Mouse (Mus musculus) midbrain, embryonic 16.5 days (tissue): ENCODE results near the gene Fnip1. TPM values are rescaled to one million over a fixed set of nuclear protein-coding genes. Genes with fewer than 3 reads are reported as not detected.

Source experiments
- ATAC-seq: fragments of 200-750 bp; cut with Nextera tagmentation; 2 replicates; pipeline ENCODE4 v1.8.0; 2017; ENCODE audit warnings: moderate TSS enrichment
- H3K27ac ChIP-seq: fragments of 300-500 bp; sonication (generic); 2 replicates; pipeline ENCODE4 v1.5.1; 2014; ENCODE audit warnings: mild to moderate bottlenecking, low read length, mixed read lengths
- H3K27me3 ChIP-seq: fragments of 300-500 bp; sonication (generic); 2 replicates; pipeline ENCODE4 v1.6.1; 2014; ENCODE audit warnings: low read depth, low read length, mixed read lengths; ENCODE audit not compliant: control insufficient read depth, insufficient read depth
- H3K36me3 ChIP-seq: fragments of 300-500 bp; sonication (generic); 2 replicates; pipeline ENCODE4 v1.6.1; 2014; ENCODE audit warnings: mild to moderate bottlenecking, low read length, moderate library complexity, mixed read lengths; ENCODE audit not compliant: control insufficient read depth, insufficient read depth
- H3K4me1 ChIP-seq: fragments of 300-500 bp; sonication (generic); 2 replicates; pipeline ENCODE4 v1.6.1; 2014; ENCODE audit warnings: mild to moderate bottlenecking, low read length, mixed read lengths; ENCODE audit not compliant: control insufficient read depth, insufficient read depth
- H3K4me2 ChIP-seq: fragments of 300-500 bp; sonication (generic); 2 replicates; pipeline ENCODE4 v1.6.1; 2014; ENCODE audit warnings: mild to moderate bottlenecking, low read length, mixed read lengths
- H3K4me3 ChIP-seq: fragments of 300-500 bp; sonication (generic); 2 replicates; pipeline ENCODE4 v1.5.1; 2014; ENCODE audit warnings: low read depth, mild to moderate bottlenecking, low read length, moderate library complexity, mixed read lengths
- H3K9ac ChIP-seq: fragments of 300-500 bp; sonication (generic); 2 replicates; pipeline ENCODE4 v1.6.1; 2014; ENCODE audit warnings: low read depth, low read length, mixed read lengths
- H3K9me3 ChIP-seq: fragments of 300-500 bp; sonication (generic); replicated peaks from 2 replicates; pipeline ENCODE4 v1.6.1; 2014; ENCODE audit warnings: mild to moderate bottlenecking, low read length, mixed read lengths; ENCODE audit not compliant: control insufficient read depth, poor library complexity, severe bottlenecking
- WGBS: fragments of 180-500 bp; shearing (Covaris S2); extraction: QIAGEN DNeasy Blood & Tissue Kit; methylation state at CpG from one replicate; pipeline ENCODE4 v1.1.7; 2014; 5-methylcytosine and 5-hydroxymethylcytosine counted together
- polyA plus RNA-seq: library from polyadenylated mRNA; unstranded; fragments of >200 nt; fragmentation: Nextera tagmentation; extraction: Ambion mirVana; gene quantifications from 2 replicates; pipeline ENCODE4 v1.2.1, GENCODE M21; 2015

The Fnip1 gene
- polyA plus RNA-seq, 1 experiment from 2014 or later = 12.3 TPM

- Histone ChIP-seq H3K4me2 (no peak overlapping the region), H3K4me1 (no peaks in the 10 kb centered on the region), H3K36me3 (no peaks in the 10 kb centered on the region), H3K4me3 (no peak overlapping the region), H3K27me3 (no peaks in the 10 kb centered on the region), H3K27ac (no peak overlapping the region), H3K9me3 (no peaks in the 10 kb centered on the region), H3K9ac (no peak overlapping the region)
- 93% methylated on average over 3 of the region's 3 CpGs for WGBS
- ATAC-seq = no peak
Measured at GRCm38 (mm10) chr11:54486041-54486440, 48.0 kb downstream of the Fnip1 start.

- no peak for ATAC-seq
- Histone ChIP-seq H3K36me3 (no peaks in the 10 kb centered on the region), H3K27ac (no peak overlapping the region), H3K4me1 (no peaks in the 10 kb centered on the region), H3K4me2 (no peak overlapping the region), H3K4me3 (no peak overlapping the region), H3K9ac (no peak overlapping the region), H3K9me3 (no peaks in the 10 kb centered on the region), H3K27me3 (no peaks in the 10 kb centered on the region)
- WGBS = 100% methylated on average over 1 of the region's 1 CpGs
Measured at GRCm38 (mm10) chr11:54491946-54492558, 54.1 kb downstream of the Fnip1 start.

GRCm38 (mm10) chr11:54492559-54492958, 54.6 kb downstream of the Fnip1 start:
- Histone ChIP-seq H3K36me3 (no peaks in the 10 kb centered on the region), H3K9ac (no peak overlapping the region), H3K9me3 (no peaks in the 10 kb centered on the region), H3K27me3 (no peaks in the 10 kb centered on the region), H3K27ac (no peak overlapping the region), H3K4me1 (no peaks in the 10 kb centered on the region), H3K4me3 (no peak overlapping the region), H3K4me2 (no peak overlapping the region)
- no peak for ATAC-seq
- 93% methylated on average over 4 of the region's 4 CpGs for WGBS

DNA sequence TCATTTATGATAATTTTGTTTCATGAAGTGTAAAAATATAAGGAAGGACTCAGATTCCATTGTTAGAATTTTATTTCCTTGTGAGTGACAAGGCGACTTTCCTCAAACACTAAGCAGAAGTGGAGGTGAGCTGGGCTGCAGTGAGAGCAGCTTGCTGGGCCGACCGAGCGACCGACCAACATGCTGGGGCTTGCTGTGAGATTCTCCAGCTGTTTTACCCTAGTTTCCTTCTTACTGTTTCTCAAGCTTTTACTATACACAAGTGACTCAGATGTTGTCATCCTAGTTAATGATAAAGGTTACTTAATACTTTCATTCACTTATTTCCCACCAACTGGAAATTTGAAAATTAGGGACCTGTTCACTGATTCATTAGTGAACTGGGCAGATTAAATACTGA, 61.8 kb downstream of the Fnip1 start:
- Histone ChIP-seq H3K27ac (no peak overlapping the region), H3K4me2 (no peak overlapping the region), H3K9me3 (no peaks in the 10 kb centered on the region), H3K4me1 (no peaks in the 10 kb centered on the region), H3K9ac (no peak overlapping the region), H3K4me3 (no peak overlapping the region), H3K36me3 (peaks cover 16% of the 10 kb centered on the region), H3K27me3 (no peaks in the 10 kb centered on the region)
- ATAC-seq = no peak
- 91% methylated on average over 5 of the region's 5 CpGs for WGBS

- WGBS = 95% methylated on average over 4 of the region's 4 CpGs
- H3K27me3 ChIP-seq = no peaks in the 10 kb centered on the region
- no peak for ATAC-seq
Measured at GRCm38 (mm10) chr11:54502546-54503245, 64.7 kb downstream of the Fnip1 start.

GRCm38 (mm10) chr11:54513584-54513983, 75.6 kb downstream of the Fnip1 start:
- Histone ChIP-seq H3K36me3 (peaks cover 14% of the 10 kb centered on the region; the same call in 1 of the 2 replicates), H3K27me3 (no peaks in the 10 kb centered on the region), H3K27ac (no peak overlapping the region), H3K4me1 (no peaks in the 10 kb centered on the region), H3K4me2 (no peak overlapping the region), H3K9me3 (no peaks in the 10 kb centered on the region), H3K9ac (no peak overlapping the region), H3K4me3 (no peak overlapping the region)
- no peak for ATAC-seq

More at GRCm38 (mm10) chr11:54502546-54503245, 64.7 kb downstream of the Fnip1 start:
- peaks cover 20% of the 10 kb centered on the region for H3K36me3 ChIP-seq
- no peak overlapping the region for H3K9ac ChIP-seq
- H3K27ac ChIP-seq = no peak overlapping the region
- no peaks in the 10 kb centered on the region for H3K4me1 ChIP-seq
- no peak overlapping the region for H3K4me3 ChIP-seq
- no peaks in the 10 kb centered on the region for H3K9me3 ChIP-seq
- no peak overlapping the region for H3K4me2 ChIP-seq

GRCm38 (mm10) chr11:54521927-54522528, 84.0 kb downstream of the Fnip1 start:
- H3K9ac ChIP-seq = peak overlapping the region; percentile 72
- H3K36me3 ChIP-seq = no peaks in the 10 kb centered on the region
- H3K27ac ChIP-seq = peak overlapping the region; percentile 90
- ATAC-seq = peak; percentile 27
- WGBS = 2% methylated on average over 18 of the region's 18 CpGs
- H3K4me3 ChIP-seq = peak overlapping the region; percentile 59
- peaks cover 21% of the 10 kb centered on the region for H3K4me1 ChIP-seq
- H3K27me3 ChIP-seq = no peaks in the 10 kb centered on the region
- no peaks in the 10 kb centered on the region for H3K9me3 ChIP-seq
- peak overlapping the region; percentile 60 for H3K4me2 ChIP-seq

GRCm38 (mm10) chr11:54522529-54523430, 84.8 kb downstream of the Fnip1 start, which contains the start of gene Rapgef6:
Gene Rapgef6 (plus strand): TSS chr11:54522847.
- peak; percentile 98 for ATAC-seq
- under 1% methylated on average over 72 of the region's 73 CpGs for WGBS
- peak within 1 kb of the TSS; percentile 86 for H3K4me2 ChIP-seq

More at GRCm38 (mm10) chr11:54522529-54523430, 84.8 kb downstream of the Fnip1 start, which contains the start of gene Rapgef6:
- H3K4me3 ChIP-seq = peak within 1 kb of the TSS; percentile 59
- peak within 1 kb of the TSS; percentile 72 for H3K9ac ChIP-seq
- peaks cover 21% of the 10 kb centered on the region for H3K4me1 ChIP-seq
- H3K9me3 ChIP-seq = no peaks in the 10 kb centered on the region
- H3K27ac ChIP-seq = peak within 1 kb of the TSS; percentile 90
- H3K36me3 ChIP-seq = no peaks in the 10 kb centered on the region
- no peaks in the 10 kb centered on the region for H3K27me3 ChIP-seq
